Mouse (Mus musculus): ENCODE data around the gene Polk. TPM values are rescaled to one million over a fixed set of nuclear protein-coding genes. Genes with fewer than 3 reads are reported as not detected.

The Polk gene
- polyA plus RNA-seq, 1 experiment from 2014 or later = 9.5 TPM

DNA sequence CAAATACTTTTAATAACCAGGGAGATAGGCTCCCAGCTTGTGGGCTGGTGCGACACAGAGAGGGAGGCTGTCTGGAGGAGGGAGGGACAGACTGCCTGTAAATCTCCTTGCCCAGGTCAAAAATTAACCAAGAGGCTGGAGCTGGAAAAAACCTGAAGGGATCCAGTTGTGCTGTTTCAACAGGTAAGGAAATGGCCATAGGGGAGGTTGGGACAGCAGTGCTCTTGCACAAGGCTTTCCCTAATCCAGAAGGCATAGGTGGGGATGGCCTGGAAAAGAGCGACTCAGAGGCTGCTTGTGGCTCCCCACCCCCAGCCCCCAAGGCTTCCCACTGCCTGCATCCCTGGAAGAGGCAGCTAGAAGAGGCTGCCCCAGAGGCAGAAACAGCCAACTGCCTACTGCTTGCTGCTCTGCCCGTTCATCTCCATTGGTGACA lies 110.0 kb downstream of the Polk start:
- no peak for ATAC-seq (ENCODE audit: insufficient number of reproducible peaks, low FRiP score, low TSS enrichment, low read depth)

DNA sequence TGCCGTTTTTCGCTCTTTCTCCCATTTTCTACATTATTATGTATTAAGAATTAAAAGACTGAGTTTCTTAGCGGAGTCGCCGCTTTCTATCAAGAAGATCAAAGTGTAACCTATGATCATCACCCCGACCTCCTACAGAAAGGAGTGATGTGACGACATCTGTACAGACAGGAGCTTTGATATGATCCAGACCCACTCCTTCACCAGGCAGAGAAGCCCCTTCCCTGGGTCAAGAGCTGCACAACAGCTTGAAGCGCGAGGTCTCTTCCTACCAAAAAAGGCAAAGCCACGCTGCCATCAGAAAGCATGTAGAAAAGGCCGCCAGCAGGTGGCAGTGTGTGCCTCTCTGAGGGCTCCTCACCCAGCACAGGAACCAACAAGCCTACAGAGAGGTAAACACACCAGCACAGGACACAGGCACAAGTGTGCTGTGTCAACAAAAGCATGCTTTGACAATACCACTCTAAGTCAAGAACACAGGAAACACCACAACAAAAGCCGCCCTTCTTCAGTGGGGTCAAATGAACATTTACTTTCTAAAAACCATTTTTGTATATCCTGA lies 110.7 kb downstream of the Polk start:
- no peak overlapping the region for H3K4me2 ChIP-seq
- H3K9me3 ChIP-seq = no peaks in the 10 kb centered on the region
- no peak overlapping the region for H3K27ac ChIP-seq
- H3K4me3 ChIP-seq = no peak overlapping the region
- H3K36me3 ChIP-seq = no peaks in the 10 kb centered on the region
- no peaks in the 10 kb centered on the region for H3K27me3 ChIP-seq
- H3K4me1 ChIP-seq = peaks cover 15% of the 10 kb centered on the region
- no peak overlapping the region for H3K9ac ChIP-seq
- ATAC-seq (ENCODE audit: insufficient number of reproducible peaks, low FRiP score, low TSS enrichment, low read depth) = no peak
- 35% methylated on average over 12 of the region's 12 CpGs for WGBS

More for the DNA sequence above, 110.0 kb downstream of the Polk start:
- Histone ChIP-seq H3K4me2 (no peak overlapping the region), H3K36me3 (no peaks in the 10 kb centered on the region), H3K27me3 (no peaks in the 10 kb centered on the region), H3K9ac (no peak overlapping the region), H3K27ac (no peak overlapping the region), H3K4me3 (no peak overlapping the region), H3K9me3 (no peaks in the 10 kb centered on the region), H3K4me1 (peaks cover 15% of the 10 kb centered on the region)
- WGBS = 46% methylated on average over 3 of the region's 3 CpGs

Other genes starting within 250 kb of the Polk start
- gene Poc5, start 154.3 kb downstream of the Polk start, polyA plus RNA-seq (2015; fragmentation: Nextera tagmentation; extraction: Ambion mirVana) = 12.6 and 14.1 TPM in 2 replicates
- gene Ankdd1b, start 71.4 kb downstream of the Polk start, polyA plus RNA-seq (2015; fragmentation: Nextera tagmentation; extraction: Ambion mirVana) = 0.10 and 0.71 TPM in 2 replicates
- not detected in 2 replicates for gene Gm17622, start 51.8 kb downstream of the Polk start, polyA plus RNA-seq (2015; fragmentation: Nextera tagmentation; extraction: Ambion mirVana)
- gene Col4a3bp, start within 50 bp of the Polk start, polyA plus RNA-seq (2015; fragmentation: Nextera tagmentation; extraction: Ambion mirVana) = 9.9 and 11.0 TPM in 2 replicates
- gene Hmgcr, start 128.4 kb upstream of the Polk start, polyA plus RNA-seq (2015; fragmentation: Nextera tagmentation; extraction: Ambion mirVana) = 53.8 and 58.9 TPM in 2 replicates
- gene Ankrd31, start 205.7 kb upstream of the Polk start, polyA plus RNA-seq (2015; fragmentation: Nextera tagmentation; extraction: Ambion mirVana) = not detected in 2 replicates

Measured in limb, embryonic 15.5 days (tissue).